Comparison of ENCODE assay signal across 15 mouse cellular contexts in the genomic region with DNA sequence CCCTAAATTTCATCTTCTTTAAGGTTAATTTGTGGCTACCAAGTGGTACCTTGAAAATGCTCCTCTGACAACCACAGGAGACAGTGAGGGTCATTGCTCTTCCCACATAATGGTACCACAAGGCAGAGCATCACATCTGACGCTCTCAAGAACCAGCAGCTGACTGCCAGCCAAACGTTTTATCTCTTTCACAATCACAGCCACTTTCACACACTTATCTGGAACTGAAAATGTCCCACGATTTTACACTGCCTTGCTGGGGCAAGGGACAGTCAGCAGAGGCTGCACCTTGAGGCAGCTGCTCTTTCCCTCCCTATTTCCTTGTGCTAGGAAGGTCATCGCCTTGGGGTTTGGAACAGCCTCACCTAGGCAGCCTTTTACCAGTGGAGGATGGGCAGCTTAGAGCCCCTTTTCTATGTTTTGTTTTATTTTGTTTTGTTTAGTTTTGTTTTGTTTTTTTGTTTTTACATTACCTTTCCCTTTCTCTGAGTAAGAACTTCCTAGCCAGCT.
"Had no signal": no experiment of that assay in that cellular context is flagged by ENCODE, and none has a peak within 500 bp of the region (broad histone marks: within the 10 kb centered on the region; RNA-seq: fewer than 3 reads in every experiment).

No protein-coding gene starts in this region.

- H3K9ac ChIP-seq: kidney, embryonic 15.5 days; liver, embryonic 15.5 days; lung, embryonic 15.5 days; midbrain, embryonic 13.5 days had no signal

- H3K27ac ChIP-seq: kidney, embryonic 15.5 days; left cerebral cortex, adult 2 months; liver, embryonic 15.5 days; lung, embryonic 15.5 days; midbrain, embryonic 10.5 days; midbrain, embryonic 13.5 days had no signal

- DNase-seq: kidney, adult 8-10 months; kidney, postnatal 10 days; kidney, postnatal 36 days; layer of hippocampus, postnatal 36 days; lung, adult 18-20 months; lung, postnatal 14 days; lung, postnatal 4 days; thymus, postnatal 25 days had no signal

- H3K9me3 ChIP-seq: kidney, embryonic 15.5 days; liver, embryonic 15.5 days; lung, embryonic 15.5 days; midbrain, embryonic 10.5 days; midbrain, embryonic 13.5 days had no signal

- H3K27me3 ChIP-seq: kidney, embryonic 15.5 days; liver, embryonic 15.5 days; lung, embryonic 15.5 days; midbrain, embryonic 13.5 days had no signal

- H3K4me3 ChIP-seq: kidney, embryonic 15.5 days; left cerebral cortex, adult 2 months; liver, embryonic 15.5 days; lung, embryonic 15.5 days; midbrain, embryonic 10.5 days; midbrain, embryonic 13.5 days had no signal

- ATAC-seq: midbrain, embryonic 13.5 days had no signal

- H3K36me3 ChIP-seq: kidney, embryonic 15.5 days; liver, embryonic 15.5 days; lung, embryonic 15.5 days; midbrain, embryonic 10.5 days; midbrain, embryonic 13.5 days had no signal

- H3K4me1 ChIP-seq: kidney, embryonic 15.5 days; liver, embryonic 15.5 days; lung, embryonic 15.5 days; midbrain, embryonic 10.5 days; midbrain, embryonic 13.5 days had no signal

- H3K4me2 ChIP-seq: kidney, embryonic 15.5 days; liver, embryonic 11.5 days; liver, embryonic 15.5 days; lung, embryonic 15.5 days; midbrain, embryonic 13.5 days had no signal
